Mouse (Mus musculus) forebrain, embryonic 15.5 days (tissue): ENCODE measurements at regions not wholly inside any gene's neighbourhood (a gene's known extent, or its start where the extent isn't known, plus 50 kb on each side); places are given as distances from the start of the nearest gene placed in this dataset.

Source experiments
- ATAC-seq: fragments of 200-750 bp; cut with Nextera tagmentation; replicated peaks from 2 replicates; pipeline ENCODE4 v1.8.0; 2017; ENCODE audit warnings: mild to moderate bottlenecking, moderate TSS enrichment, moderate library complexity
- H3K27ac ChIP-seq: fragments of 300-500 bp; sonication (generic); replicated peaks from 2 replicates; pipeline ENCODE4 v1.5.1; 2015; ENCODE audit warnings: mild to moderate bottlenecking, inconsistent platforms
- H3K27me3 ChIP-seq: fragments of 300-500 bp; sonication (generic); 2 replicates; pipeline ENCODE4 v1.6.1; 2015; ENCODE audit warnings: inconsistent platforms
- H3K36me3 ChIP-seq: fragments of 300-500 bp; sonication (generic); 2 replicates; pipeline ENCODE4 v1.6.1; 2015; ENCODE audit warnings: mild to moderate bottlenecking, inconsistent platforms
- H3K4me1 ChIP-seq: fragments of 300-500 bp; sonication (generic); 2 replicates; pipeline ENCODE4 v1.6.1; 2015; ENCODE audit warnings: inconsistent platforms
- H3K4me2 ChIP-seq: fragments of 300-500 bp; sonication (generic); replicated peaks from 2 replicates; pipeline ENCODE4 v1.6.1; 2015; ENCODE audit warnings: mild to moderate bottlenecking, inconsistent platforms
- H3K4me3 ChIP-seq: fragments of 300-500 bp; sonication (generic); 2 replicates; pipeline ENCODE4 v1.5.1; 2015; ENCODE audit warnings: mild to moderate bottlenecking, inconsistent platforms
- H3K9ac ChIP-seq: fragments of 300-500 bp; sonication (generic); replicated peaks from 2 replicates; pipeline ENCODE4 v1.6.1; 2015; ENCODE audit warnings: mild to moderate bottlenecking, inconsistent platforms
- H3K9me3 ChIP-seq: fragments of 300-500 bp; sonication (generic); 2 replicates; pipeline ENCODE4 v1.6.1; 2016; ENCODE audit warnings: inconsistent platforms
- WGBS: fragments of 180-500 bp; shearing (Covaris S2); methylation state at CpG from one replicate; pipeline ENCODE4 v1.1.7; 2015; ENCODE audit warnings: mixed read lengths; 5-methylcytosine and 5-hydroxymethylcytosine counted together

GRCm38 (mm10) chr4:98282275-98282674 lies 100.8 kb downstream of the Tm2d1 start:
- no peak for ATAC-seq
- Histone ChIP-seq H3K27me3 (no peaks in the 10 kb centered on the region), H3K4me3 (no peak overlapping the region), H3K4me1 (no peaks in the 10 kb centered on the region), H3K27ac (no peak overlapping the region), H3K4me2 (no peak overlapping the region), H3K36me3 (no peaks in the 10 kb centered on the region), H3K9me3 (no peaks in the 10 kb centered on the region), H3K9ac (no peak overlapping the region)
- WGBS = 32% methylated on average over 2 of the region's 2 CpGs

- Histone ChIP-seq H3K9ac (no peak overlapping the region), H3K4me2 (no peak overlapping the region), H3K4me3 (no peak overlapping the region), H3K27me3 (no peaks in the 10 kb centered on the region), H3K9me3 (no peaks in the 10 kb centered on the region), H3K36me3 (no peaks in the 10 kb centered on the region), H3K4me1 (no peaks in the 10 kb centered on the region), H3K27ac (no peak overlapping the region)
- WGBS = 88% methylated on average over 7 of the region's 7 CpGs
- no peak for ATAC-seq
Measured at GRCm38 (mm10) chr4:98258336-98258735, 124.8 kb downstream of the Tm2d1 start.

DNA sequence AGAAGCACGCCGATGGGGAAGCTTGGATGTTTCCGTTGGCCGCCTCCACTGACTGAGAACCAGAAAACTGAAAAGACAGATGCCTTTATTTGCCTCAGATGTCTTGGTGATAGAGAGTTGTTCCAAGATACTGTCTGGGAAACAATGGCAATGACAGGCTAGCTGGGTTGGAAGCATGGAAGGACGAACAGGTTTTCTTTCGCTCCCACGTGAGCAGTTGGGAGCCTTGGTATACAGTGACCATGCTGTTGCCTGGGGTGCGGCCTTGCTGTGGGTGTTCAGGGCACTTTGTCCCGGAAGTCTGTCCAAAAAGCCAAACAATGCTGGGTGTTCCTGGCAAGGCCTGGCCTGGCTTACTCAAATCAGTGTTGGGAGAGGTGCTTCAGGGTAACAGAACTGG lies 125.4 kb downstream of the Tm2d1 start:
- ATAC-seq = no peak
- H3K27me3 ChIP-seq = no peaks in the 10 kb centered on the region
- H3K9ac ChIP-seq = no peak overlapping the region
- H3K4me1 ChIP-seq = no peaks in the 10 kb centered on the region
- H3K4me3 ChIP-seq = no peak overlapping the region
- H3K9me3 ChIP-seq = no peaks in the 10 kb centered on the region
- no peak overlapping the region for H3K4me2 ChIP-seq
- WGBS = 77% methylated on average over 9 of the region's 9 CpGs
- H3K27ac ChIP-seq = no peak overlapping the region
- no peaks in the 10 kb centered on the region for H3K36me3 ChIP-seq

DNA sequence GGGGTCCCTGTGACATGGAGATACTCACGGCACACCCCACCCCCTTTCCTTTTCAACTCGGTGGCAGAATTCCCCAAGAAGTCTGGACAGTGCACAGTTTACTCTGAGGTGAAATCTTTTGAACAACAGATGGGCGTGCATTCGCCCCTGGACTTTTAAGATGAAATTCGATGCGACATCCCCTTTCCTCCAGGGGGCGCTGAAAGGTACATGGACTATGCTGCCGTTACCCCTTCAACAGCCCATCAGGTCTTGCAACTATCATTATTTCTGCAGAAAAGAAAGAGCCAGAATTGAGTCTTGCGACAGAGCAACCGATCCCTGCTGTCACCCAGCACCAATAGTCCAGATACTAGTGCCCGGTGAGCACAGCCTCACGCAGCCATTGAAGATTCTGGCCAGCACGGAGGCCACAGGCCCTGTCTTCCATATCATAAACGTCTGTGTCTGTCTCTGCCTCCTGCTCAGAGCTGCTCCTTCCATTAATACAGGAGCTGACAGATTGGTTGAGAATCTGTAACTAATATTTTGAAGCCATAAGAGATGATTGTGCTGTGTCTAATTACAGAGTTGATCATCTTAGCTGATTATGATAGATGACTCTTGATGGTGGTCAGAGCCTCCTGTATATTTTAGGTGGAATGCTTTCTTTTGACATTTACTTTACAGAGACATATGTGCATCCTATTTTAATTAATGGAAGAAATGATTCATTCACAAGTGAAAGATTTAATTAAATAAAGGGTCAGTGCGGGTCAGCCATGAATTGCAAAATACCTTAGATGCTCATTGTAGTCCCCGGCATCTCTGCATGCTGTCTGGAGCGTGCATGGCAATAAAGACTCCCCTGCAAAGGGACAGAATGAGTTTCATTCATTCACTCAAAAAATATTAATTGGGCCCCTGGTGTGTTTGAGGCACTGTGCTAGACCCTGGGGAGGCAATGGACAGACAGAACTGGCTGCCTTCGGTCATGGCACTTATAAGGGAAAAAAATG lies 128.0 kb downstream of the Tm2d1 start:
- no peak for ATAC-seq
- H3K36me3 ChIP-seq = no peaks in the 10 kb centered on the region
- H3K4me3 ChIP-seq = no peak overlapping the region
- no peak overlapping the region for H3K4me2 ChIP-seq
- no peak overlapping the region for H3K27ac ChIP-seq
- H3K9me3 ChIP-seq = no peaks in the 10 kb centered on the region
- 49% methylated on average over 18 of the region's 18 CpGs for WGBS
- H3K4me1 ChIP-seq = no peaks in the 10 kb centered on the region
- no peak overlapping the region for H3K9ac ChIP-seq
- no peaks in the 10 kb centered on the region for H3K27me3 ChIP-seq

GRCm38 (mm10) chr4:98243941-98244929 lies 138.9 kb downstream of the Tm2d1 start:
- peaks cover 20% of the 10 kb centered on the region for H3K4me1 ChIP-seq
- H3K4me3 ChIP-seq = peak overlapping the region; percentile 31
- peak overlapping the region; percentile 48 for H3K4me2 ChIP-seq
- H3K9me3 ChIP-seq = no peaks in the 10 kb centered on the region
- 7% methylated on average over 13 of the region's 16 CpGs for WGBS
- peak overlapping the region; percentile 25 for H3K27ac ChIP-seq
- no peaks in the 10 kb centered on the region for H3K27me3 ChIP-seq
- no peaks in the 10 kb centered on the region for H3K36me3 ChIP-seq
- peak; percentile 80 for ATAC-seq
- H3K9ac ChIP-seq = no peak overlapping the region

DNA sequence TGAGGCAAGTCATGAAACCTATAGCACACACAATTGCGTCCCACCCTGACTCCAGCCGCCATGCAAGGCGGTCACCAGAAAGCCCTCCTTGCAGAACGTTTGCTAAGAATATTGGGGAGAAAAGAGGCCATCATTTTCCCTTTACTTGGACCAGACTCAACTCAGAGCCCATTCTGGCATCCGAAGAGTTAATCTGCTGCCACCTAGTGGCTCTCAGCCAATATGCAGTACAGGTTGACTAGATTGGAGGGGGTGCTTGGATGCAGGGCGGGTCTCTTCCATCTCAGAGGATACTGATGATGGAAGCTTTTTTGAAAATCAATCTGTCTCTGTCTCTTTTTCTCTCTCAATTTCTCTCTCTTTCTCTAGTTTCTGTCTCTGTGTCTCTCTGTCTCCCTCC lies 139.6 kb downstream of the Tm2d1 start:
- H3K4me1 ChIP-seq = peaks cover 20% of the 10 kb centered on the region
- under 1% methylated on average over 6 of the region's 6 CpGs for WGBS
- H3K4me3 ChIP-seq = peak overlapping the region; percentile 12; the same call in 1 of the 2 replicates
- no peaks in the 10 kb centered on the region for H3K9me3 ChIP-seq
- no peak overlapping the region for H3K9ac ChIP-seq
- H3K27ac ChIP-seq = 0 out of 2 replicates have a peak overlapping the region, but pooled peaks have one; percentile 5
- peak overlapping the region; percentile 48 for H3K4me2 ChIP-seq
- peak; percentile 89 for ATAC-seq
- no peaks in the 10 kb centered on the region for H3K27me3 ChIP-seq
- H3K36me3 ChIP-seq = no peaks in the 10 kb centered on the region

GRCm38 (mm10) chr4:98241921-98242320 lies 141.2 kb downstream of the Tm2d1 start:
- no peak for ATAC-seq
- no peaks in the 10 kb centered on the region for H3K27me3 ChIP-seq
- H3K36me3 ChIP-seq = no peaks in the 10 kb centered on the region

GRCm38 (mm10) chr4:98240289-98240688 lies 142.8 kb downstream of the Tm2d1 start:
- Histone ChIP-seq H3K9ac (no peak overlapping the region), H3K27ac (no peak overlapping the region), H3K9me3 (no peaks in the 10 kb centered on the region), H3K27me3 (no peaks in the 10 kb centered on the region), H3K36me3 (no peaks in the 10 kb centered on the region), H3K4me1 (peaks cover 20% of the 10 kb centered on the region), H3K4me3 (no peak overlapping the region), H3K4me2 (no peak overlapping the region)
- ATAC-seq = no peak

More at GRCm38 (mm10) chr4:98241921-98242320, 141.2 kb downstream of the Tm2d1 start:
- Histone ChIP-seq H3K27ac (no peak overlapping the region), H3K9me3 (no peaks in the 10 kb centered on the region), H3K9ac (no peak overlapping the region), H3K4me3 (no peak overlapping the region), H3K4me2 (no peak overlapping the region), H3K4me1 (peaks cover 20% of the 10 kb centered on the region)
- 89% methylated on average over 2 of the region's 2 CpGs for WGBS

DNA sequence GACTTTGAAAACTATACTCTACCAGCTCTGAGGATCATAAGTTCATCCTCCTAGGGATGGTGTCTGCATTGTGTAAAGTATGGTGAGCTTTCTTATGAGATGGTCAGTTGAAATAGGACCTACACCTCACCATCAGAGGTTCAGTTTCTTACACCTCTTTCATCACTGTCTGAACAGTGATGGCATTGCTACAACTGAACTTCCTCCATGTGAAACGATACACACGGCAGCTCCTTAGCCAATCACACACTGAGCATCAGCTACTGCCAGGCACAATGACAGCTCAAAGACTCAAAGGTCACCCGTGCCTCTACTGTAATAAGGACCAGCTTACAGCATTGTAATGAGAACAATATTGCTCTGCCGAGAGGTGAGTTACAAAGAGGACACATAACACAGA lies 145.0 kb downstream of the Tm2d1 start:
- no peak for ATAC-seq
- H3K27ac ChIP-seq = no peak overlapping the region
- H3K4me3 ChIP-seq = no peak overlapping the region
- no peak overlapping the region for H3K4me2 ChIP-seq
- H3K4me1 ChIP-seq = peaks cover 2% of the 10 kb centered on the region
- 64% methylated on average over 4 of the region's 4 CpGs for WGBS
- H3K36me3 ChIP-seq = no peaks in the 10 kb centered on the region
- no peaks in the 10 kb centered on the region for H3K27me3 ChIP-seq
- no peaks in the 10 kb centered on the region for H3K9me3 ChIP-seq
- H3K9ac ChIP-seq = no peak overlapping the region

DNA sequence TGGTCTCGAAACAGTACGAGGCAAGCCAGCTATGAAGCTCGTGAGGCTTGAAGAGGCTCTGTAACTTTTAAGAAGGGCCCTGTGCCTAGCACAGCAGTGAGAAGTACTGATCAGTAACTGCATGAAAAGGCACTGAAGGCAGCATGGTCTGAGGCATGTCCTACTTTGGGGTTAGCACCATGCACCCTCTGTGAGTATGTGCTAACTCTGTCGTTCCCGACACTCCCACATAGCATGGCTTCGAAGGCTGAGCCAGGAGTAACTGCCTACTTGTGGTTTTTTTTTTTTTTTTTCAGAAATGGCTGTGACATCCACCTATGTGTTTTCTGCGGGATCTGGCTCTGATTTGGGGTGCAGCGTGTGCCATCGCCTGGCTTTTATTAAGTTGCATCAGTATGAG lies 145.6 kb downstream of the Tm2d1 start:
- Histone ChIP-seq H3K36me3 (no peaks in the 10 kb centered on the region), H3K27ac (no peak overlapping the region), H3K4me3 (no peak overlapping the region), H3K9ac (no peak overlapping the region), H3K27me3 (no peaks in the 10 kb centered on the region), H3K9me3 (no peaks in the 10 kb centered on the region), H3K4me2 (no peak overlapping the region), H3K4me1 (no peaks in the 10 kb centered on the region)
- ATAC-seq = no peak
- WGBS = 85% methylated on average over 9 of the region's 9 CpGs

DNA sequence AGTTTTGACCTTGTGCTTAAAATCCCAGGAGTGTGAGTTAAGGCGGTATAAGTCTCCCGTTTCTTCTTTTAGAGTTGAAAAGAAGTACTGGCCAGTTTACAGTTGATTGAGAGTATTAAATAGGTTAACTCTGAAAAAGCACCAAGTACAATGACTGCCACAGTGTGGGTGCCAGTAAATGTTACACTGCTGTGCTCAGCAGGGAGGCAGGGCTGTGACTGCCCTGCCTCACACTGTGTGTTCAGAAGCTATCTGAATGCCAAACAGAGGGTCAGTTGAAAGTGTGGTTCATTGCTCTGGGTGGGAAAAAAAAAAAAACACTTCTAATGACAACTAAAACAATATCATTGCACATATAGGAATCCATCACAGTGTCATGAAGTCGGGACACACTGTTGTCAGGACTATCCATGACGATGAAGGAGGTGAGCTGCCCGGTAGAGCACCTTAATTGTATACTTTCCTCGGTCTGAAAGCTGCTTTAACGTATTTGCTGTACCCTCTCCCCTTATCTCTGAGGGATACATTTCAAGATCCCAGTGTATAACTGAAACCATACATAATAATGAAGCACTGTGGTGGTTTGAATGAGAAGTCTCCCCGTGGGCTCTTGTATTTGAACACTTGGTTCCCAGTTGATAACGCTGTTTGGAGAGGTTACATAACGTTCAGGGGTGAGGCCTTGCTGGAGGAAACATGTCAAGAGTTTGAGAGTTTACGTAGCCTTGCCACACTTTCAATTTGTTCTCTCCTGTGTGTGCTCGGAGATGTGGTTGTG lies 146.9 kb downstream of the Tm2d1 start:
- Histone ChIP-seq H3K4me1 (no peaks in the 10 kb centered on the region), H3K27me3 (no peaks in the 10 kb centered on the region), H3K9me3 (no peaks in the 10 kb centered on the region), H3K4me2 (no peak overlapping the region), H3K9ac (no peak overlapping the region), H3K27ac (no peak overlapping the region), H3K4me3 (no peak overlapping the region), H3K36me3 (no peaks in the 10 kb centered on the region)
- 61% methylated on average over 12 of the region's 12 CpGs for WGBS
- ATAC-seq = no peak
